ENCODE assay signal across 7 mouse cellular contexts in genomic region chr6:60950415-60950814, GRCm38 (mm10). TPM values are rescaled to one million over a fixed set of nuclear protein-coding genes. Genes with fewer than 3 reads are reported as not detected.
DNase-seq lines count a peak whose midpoint lies in the region; ATAC-seq and TF ChIP-seq lines count a peak whose summit lies in the region.

No protein-coding gene starts in this region.

- H3K27me3 ChIP-seq in kidney, postnatal 0 days (ENCODE audit: insufficient read depth, low read length), result no peaks in the 10 kb centered on the region
- H3K27me3 ChIP-seq in liver, embryonic 16.5 days (ENCODE audit: control insufficient read depth, insufficient read depth, low read depth, low read length), result no peaks in the 10 kb centered on the region

- H3K4me3 ChIP-seq in kidney, postnatal 0 days (replicated peaks; ENCODE audit: low read depth, low read length), result no peak overlapping the region
- H3K4me3 ChIP-seq in liver, embryonic 16.5 days (ENCODE audit: low read depth, low read length), result no peak overlapping the region

- TF ChIP-seq CTCF in kidney, postnatal 0 days (IDR thresholded peaks at IDR 0.05; ENCODE audit: low read depth), result peak; percentile 77

- H3K4me2 ChIP-seq in kidney, postnatal 0 days (ENCODE audit: low read length), result no peak overlapping the region
- H3K4me2 ChIP-seq in liver, embryonic 16.5 days (ENCODE audit: low read depth, low read length), result no peak overlapping the region

- no peak overlapping the region for H3K9ac ChIP-seq in kidney, postnatal 0 days (ENCODE audit: low read depth, low read length)
- H3K9ac ChIP-seq in liver, embryonic 16.5 days (ENCODE audit: low read depth, low read length), result no peak overlapping the region

- H3K36me3 ChIP-seq in kidney, postnatal 0 days (ENCODE audit: insufficient read depth, low read length), result no peaks in the 10 kb centered on the region
- H3K36me3 ChIP-seq in liver, embryonic 16.5 days (ENCODE audit: control insufficient read depth, insufficient read depth), result no peaks in the 10 kb centered on the region

- H3K9me3 ChIP-seq in kidney, postnatal 0 days (replicated peaks; ENCODE audit: low read length), result no peaks in the 10 kb centered on the region
- H3K9me3 ChIP-seq in liver, embryonic 16.5 days (replicated peaks; ENCODE audit: control insufficient read depth, low read length), result no peaks in the 10 kb centered on the region

- H3K4me1 ChIP-seq in kidney, postnatal 0 days (replicated peaks; ENCODE audit: insufficient read depth, low read length), result no peaks in the 10 kb centered on the region
- no peaks in the 10 kb centered on the region for H3K4me1 ChIP-seq in liver, embryonic 16.5 days (ENCODE audit: control insufficient read depth, low read depth, low read length)

- no peak overlapping the region for H3K27ac ChIP-seq in kidney, postnatal 0 days
- H3K27ac ChIP-seq in liver, embryonic 16.5 days (ENCODE audit: low read length), result no peak overlapping the region

- 60% methylated on average over 3 of the region's 3 CpGs for WGBS in kidney, postnatal 0 days
- WGBS in liver, embryonic 16.5 days (ENCODE audit: insufficient replicate concordance), result 46% methylated on average over 3 of the region's 3 CpGs

- peak; percentile 14 for DNase-seq in ovary, postnatal 36 days (ENCODE audit: low spot score)
- no peak for DNase-seq in ovary, adult 18-20 months (ENCODE audit: low spot score)
- peak; percentile 40 for DNase-seq in adrenal gland, postnatal 14 days
- peak; percentile 43 to 65 for DNase-seq in cerebellum, postnatal 25 days
- DNase-seq in kidney, postnatal 0 days (ENCODE audit: low spot score), result peak; percentile 41
- DNase-seq in spleen, postnatal 4 days (ENCODE audit: low spot score in 2 of 2), result peak; percentile 57 to 78

- no peak for ATAC-seq in kidney, postnatal 0 days (replicated peaks; ENCODE audit: low FRiP score, low read depth)
- peak; percentile 76; the same call in 1 of the 2 replicates for ATAC-seq in liver, embryonic 16.5 days (ENCODE audit: low read depth)

RNA-seq across cellular contexts. Expression of gene Mmrn1, which starts 25.6 kb away (rescaled TPM):
- total RNA-seq in adrenal gland, postnatal 14 days (2021), result 1.6 and 6.9 TPM in 2 replicates
- 1.4 TPM in 2 replicates for polyA plus RNA-seq in kidney, postnatal 0 days (2015; fragmentation: Nextera tagmentation; extraction: Ambion mirVana)
- 4.3 and 4.4 TPM in 2 replicates for polyA plus RNA-seq in liver, embryonic 16.5 days (2015; fragmentation: Nextera tagmentation; extraction: Ambion mirVana)
